Mouse (Mus musculus) lung, postnatal 36 days (tissue): ENCODE data around the gene Catsper1.
A peak's percentile ranks its signal among the peaks of the same experiment; 100 is the strongest.
"Not testable (repeated sequence)": the region's sequence is repeated elsewhere in the genome, so short reads cannot be mapped to it uniquely, and the experiment has no call there.

Experiments used
- DNase-seq: peaks from one replicate; pipeline ENCODE4 v3.0.0; 2022; ENCODE audit warnings: mixed read lengths

Catsper1 gene

DNA sequence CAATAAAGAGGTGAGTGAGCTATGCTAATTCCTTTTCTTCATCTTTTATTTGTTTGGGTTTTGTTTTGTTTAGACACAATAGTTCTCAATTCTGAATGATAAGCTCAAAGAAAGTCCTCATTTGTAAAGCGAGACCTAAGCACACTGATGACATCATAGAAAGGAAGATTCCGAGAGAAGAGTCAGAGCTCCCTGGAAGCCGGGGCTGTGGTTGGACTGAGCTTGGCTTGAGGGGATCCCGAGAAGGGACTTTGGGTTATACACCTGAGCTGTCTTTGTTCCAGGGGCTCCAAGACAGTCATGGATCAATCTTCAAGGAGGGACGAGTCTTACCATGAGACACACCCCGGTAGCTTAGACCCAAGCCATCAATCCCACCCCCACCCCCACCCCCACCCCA, at the start of gene Catsper1:
Catsper1 (plus strand) TSS at position 301 of the 400 bp plus-strand sequence.
- DNase-seq: no peak

- peak; percentile 99 for DNase-seq
Observed at GRCm38 (mm10) chr19:5294972-5295735, 40.4 kb upstream of the Catsper1 start, which contains the start of gene Sf3b2. Gene Sf3b2, minus strand, starts transcription at chr19:5295455.

DNA sequence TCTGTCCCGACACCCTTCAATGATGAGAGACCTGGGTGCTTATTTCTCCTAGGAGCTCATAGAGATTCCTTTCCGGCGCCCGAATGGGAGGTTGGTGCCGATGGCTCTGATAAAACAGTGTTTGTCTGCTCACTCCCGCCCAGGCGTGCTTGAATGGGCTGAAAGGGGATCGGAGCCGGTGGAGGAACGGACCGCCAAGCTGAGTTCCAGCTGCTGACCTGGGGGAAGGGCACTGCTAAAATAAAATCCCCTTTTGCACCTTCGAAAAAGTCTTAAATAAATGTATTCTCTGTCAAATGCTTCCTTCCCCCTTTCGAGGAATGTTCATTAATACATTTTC, 39.8 kb upstream of the Catsper1 start:
- no peak for DNase-seq

DNA sequence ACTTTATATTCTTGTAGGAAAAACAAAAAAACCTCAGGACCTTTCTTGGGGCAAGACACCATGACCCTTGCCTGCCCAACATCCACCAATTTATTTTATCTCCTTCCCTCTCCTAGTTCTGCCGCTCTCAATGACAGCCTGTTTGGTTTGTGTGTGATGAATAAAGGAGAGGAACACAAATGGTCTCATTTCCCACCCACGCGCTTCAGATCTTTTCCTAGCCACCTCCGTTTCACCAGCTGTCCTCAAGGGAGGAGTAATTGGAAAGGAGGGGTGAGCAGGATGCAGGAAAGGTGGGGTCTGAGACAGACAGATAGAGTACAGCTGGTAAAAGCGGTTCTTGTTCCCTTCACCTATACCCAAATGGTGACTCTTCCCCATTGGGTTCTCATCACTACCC, 38.9 kb upstream of the Catsper1 start:
- no peak for DNase-seq

DNA sequence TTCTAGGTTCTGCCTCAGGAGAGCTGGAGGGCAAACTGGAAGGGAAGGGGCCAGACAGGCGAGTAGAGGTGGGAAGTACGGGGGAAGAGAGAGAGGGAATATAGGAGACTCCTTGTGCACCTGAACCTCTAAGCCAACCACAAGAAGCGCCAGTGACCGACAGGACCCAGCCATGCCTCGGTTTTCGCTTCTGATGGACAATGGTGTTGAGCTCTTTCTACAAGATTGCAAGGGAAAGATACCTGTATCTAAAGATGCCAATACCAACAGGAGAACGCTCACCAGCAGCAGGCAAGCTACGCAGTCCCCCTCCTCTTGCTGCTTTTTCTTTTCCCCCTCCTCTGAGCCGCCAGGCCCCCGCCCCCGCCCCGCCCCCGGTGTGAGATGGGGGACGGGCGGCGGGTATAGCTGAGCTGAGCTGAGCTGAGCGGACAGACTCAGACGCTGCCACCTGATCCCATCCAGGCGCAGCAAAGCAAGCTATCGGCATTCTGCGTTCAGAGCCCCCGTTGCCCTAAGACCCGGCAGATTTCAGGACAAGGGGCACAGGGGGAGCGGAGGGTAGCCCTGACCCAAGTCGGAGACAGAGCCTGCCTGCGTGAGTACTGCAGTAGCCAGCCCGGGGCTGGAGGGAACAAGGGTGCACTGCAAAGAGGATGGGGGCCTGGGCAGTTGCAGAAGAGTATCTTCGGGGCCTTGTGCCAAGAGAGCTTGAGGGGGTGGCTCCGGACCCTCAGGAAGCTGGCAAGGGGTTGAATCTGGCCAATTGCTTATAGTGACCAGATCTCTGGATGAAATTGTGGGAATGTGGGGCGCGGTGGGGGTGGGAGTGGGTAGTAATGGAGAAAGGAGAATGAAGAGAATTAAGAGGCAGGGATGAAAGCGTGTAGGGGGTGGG, 37.4 kb upstream of the Catsper1 start, which contains the start of gene Gal3st3:
Gal3st3 (plus strand) TSS at position 429 of the 898 bp plus-strand sequence.
- DNase-seq: no peak

DNA sequence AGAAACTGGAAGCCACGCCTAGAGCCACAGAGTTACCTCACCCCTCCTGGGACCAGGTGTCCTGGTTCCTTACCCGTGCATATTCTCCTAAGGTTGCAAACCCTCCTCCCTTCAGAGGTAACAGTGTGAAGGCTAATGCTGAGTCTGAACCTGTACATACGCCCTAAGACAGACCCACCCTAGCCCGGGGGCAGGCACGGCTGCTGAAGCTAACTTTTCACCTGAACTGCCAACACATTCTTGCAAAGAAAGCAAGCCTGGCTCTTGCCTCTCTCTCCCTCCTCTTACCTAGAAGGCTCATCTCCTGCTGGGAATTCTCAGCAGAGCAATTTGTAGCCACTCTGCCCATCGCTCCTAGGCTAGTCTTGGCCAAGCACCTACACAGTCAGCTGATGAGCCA, 35.0 kb upstream of the Catsper1 start:
- DNase-seq: no peak

GRCm38 (mm10) chr19:5302455-5302854, 33.1 kb upstream of the Catsper1 start:
- DNase-seq: peak; percentile 71

DNA sequence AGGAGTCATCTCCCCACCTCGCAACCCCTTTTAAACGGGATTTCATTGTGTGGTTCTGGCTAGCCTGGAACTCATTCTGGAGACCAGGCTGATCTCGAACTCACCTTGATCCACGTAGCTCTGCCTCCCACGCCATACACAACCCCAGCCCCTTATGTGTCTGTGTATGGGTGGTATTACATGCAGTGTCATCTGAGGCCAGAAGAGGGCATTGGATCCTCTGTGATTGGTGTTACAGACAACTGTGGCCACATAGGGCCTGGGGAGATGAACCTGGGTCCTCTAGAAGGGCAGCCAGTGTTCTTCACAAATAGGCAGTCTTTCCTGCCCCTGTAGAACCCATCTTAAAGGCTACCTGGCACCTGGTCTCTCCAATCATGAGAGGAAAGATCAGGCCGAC, 29.3 kb upstream of the Catsper1 start:
- no peak for DNase-seq

- DNase-seq: no peak
Observed at GRCm38 (mm10) chr19:5306968-5307734, 28.4 kb upstream of the Catsper1 start.

DNA sequence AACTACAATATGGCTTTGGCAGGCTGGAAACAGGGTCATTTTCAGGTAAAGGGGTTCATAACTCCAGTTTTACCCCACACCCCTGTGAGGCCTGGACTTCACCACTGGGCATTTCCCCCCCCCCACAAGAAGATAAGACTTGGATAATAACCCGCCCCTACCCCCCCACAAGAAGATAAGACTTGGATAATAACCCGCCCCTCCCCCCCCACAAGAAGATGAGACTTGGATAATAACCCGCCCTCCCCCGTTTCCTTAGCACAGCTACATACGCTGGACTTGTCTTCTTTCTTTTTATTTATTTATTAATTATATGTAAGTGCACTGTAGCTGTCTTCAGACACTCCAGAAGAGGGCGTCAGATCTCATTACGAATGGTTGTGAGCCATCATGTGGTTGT, 26.5 kb upstream of the Catsper1 start:
- no peak for DNase-seq

DNA sequence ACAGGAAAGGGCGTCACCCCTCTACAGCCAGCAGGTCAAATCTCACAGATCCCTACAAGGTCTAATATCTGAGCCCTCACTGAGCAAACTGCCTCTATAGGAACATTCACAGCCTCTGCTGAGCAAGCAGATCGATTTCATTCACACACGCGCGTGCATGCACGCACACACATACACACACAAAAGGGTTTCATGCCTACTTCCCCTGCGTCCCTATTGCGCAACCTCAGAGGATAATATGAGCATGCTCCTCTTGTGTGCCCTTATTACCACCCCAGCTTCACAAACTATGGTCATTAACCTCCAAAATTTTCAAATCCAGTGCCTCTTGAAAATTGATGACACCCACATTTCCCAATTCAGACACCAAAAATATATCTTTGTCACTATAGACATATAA, 22.4 kb upstream of the Catsper1 start:
- no peak for DNase-seq

GRCm38 (mm10) chr19:5323801-5324200, 11.7 kb upstream of the Catsper1 start:
- peak; percentile 31 for DNase-seq

DNA sequence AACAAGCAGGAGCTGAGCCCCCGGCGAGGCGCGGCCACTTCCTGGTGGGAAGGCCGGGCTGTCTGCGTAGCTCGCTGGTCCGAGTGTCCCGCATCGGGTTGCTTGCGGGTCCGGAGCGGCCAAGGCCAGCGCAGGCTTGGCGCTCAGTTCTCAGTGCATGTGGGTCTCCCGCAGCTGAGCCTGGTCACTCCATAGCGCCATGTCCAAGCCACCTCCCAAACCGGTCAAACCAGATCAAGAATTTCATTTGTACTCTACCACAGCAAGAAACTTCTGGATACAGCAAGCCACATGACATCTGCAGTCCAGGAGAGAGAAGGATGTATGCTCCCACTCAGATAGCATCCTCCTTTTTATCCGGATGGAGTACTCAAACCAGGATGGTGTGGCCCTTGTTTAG, 7.6 kb upstream of the Catsper1 start:
- DNase-seq: peak; percentile 46

- no peak for DNase-seq
Observed at GRCm38 (mm10) chr19:5334741-5335140, 800 bp upstream of the Catsper1 start.

- DNase-seq: peak; percentile 91
Observed at GRCm38 (mm10) chr19:5337975-5338374, 2.4 kb downstream of the Catsper1 start.

DNA sequence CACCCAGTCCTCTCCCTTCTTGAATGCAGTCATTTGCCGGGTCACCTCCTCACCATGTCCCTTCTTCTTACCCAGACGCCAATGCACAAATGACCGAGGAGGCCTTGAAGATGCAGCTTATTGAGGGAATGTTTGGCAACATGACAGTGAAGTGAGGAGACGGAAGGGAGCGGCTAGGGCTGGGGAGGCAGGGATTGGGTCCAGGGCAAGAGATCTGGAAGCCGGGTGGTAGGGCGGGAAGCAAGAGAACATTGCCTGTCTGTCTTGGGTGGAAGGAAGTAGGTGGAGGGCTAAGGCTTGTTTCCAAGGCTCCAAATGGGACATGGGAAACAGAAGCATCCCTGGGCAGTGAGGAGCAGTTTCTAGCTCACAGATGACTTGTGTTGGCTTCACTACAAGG, 5.8 kb downstream of the Catsper1 start:
- peak; percentile 14 for DNase-seq

DNA sequence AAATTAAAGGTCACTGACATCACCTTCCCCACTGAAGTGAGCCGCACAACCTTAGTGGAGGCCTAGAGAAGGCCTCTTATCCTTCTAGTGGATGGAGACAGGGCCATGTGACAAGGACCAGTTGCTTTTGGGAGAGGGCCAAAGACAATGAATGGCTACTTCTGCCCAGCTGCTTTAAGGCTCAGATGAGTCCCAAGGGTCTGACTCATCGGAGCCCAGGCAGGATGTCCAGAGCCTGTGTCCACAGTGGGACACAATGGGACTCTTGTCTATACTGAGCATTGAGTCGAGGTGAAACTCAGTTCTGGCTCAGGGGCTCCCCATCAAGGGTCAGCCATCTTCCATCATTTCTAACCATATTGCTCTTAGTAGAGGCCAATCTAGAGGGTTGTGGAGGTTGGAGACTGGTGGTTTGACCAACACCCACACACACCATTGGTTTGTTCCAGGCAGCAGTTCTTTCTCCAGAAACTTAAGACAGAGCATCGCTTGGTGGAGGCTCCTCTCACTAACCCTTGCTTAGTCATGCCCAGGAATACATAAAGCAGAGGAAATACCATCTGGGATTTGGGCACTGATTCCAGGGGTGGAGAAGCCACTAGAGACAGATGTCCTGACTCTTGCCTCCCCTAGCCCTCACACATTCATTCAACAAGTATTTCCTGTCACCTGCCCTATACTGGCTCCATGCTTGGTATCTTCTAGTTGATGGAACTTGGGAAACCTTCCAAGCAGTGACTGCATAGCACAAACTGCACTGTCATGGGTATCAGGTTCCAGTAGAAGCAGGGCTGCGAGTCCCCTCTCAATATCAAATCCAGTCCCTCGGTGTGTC, 10.0 kb downstream of the Catsper1 start:
- DNase-seq: no peak

GRCm38 (mm10) chr19:5348064-5348463, 12.5 kb downstream of the Catsper1 start:
- no peak for DNase-seq

DNA sequence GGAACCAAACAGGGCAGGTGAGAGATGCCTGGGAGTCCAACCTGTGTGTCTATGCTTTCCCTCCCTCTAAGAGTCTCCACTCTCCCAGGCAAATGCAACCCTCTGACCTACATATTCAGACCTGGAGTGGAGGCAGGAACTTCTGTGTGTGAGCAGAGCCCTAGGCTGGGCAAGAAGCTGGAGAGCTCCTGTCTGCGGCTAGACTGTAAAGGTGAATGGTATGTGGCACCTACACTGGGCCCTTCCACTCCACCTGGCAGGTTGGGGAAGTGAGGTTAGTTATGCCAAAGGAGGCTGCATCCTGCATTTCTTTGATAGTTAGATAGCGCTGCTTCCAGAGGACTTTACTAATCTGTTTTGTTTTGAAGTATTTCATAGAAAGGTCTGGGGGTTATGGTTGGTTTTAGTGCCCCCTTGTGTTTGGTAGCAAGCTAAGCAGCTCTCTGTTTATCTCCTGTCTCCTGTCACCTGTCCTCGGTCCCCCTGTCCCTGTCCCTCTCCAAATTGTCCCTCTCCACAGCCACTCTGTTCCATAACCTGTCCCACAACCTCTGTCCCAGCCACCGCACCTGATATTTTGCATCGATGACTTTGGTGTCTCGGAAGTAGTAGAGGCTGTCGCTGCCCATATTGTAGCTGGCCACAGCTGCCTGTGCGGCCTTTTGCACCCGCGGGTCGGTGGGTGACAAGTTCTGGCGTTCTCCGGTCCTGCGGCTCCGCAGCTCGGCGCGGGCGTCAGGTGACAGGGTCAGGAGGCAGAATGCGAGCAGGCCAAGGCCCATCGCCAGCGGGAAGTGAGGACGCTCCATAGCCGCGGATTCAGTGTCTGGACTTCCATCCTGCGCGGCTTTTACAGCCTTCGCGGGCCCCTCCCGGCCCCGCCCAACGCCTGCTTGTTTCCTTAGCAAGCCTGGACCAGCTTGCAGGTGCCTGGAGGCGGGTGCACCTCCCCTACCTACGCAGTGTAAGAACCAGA, 13.3 kb downstream of the Catsper1 start:
- no peak for DNase-seq

GRCm38 (mm10) chr19:5349502-5349873, 13.9 kb downstream of the Catsper1 start, which contains the start of gene Cst6:
Gene Cst6, minus strand, starts transcription at chr19:5349574.
- DNase-seq: not testable (repeated sequence)

- DNase-seq: no peak
Observed at GRCm38 (mm10) chr19:5353609-5354008, 18.1 kb downstream of the Catsper1 start.
